Mouse (Mus musculus): ENCODE data around the gene Bach1.

DNA sequence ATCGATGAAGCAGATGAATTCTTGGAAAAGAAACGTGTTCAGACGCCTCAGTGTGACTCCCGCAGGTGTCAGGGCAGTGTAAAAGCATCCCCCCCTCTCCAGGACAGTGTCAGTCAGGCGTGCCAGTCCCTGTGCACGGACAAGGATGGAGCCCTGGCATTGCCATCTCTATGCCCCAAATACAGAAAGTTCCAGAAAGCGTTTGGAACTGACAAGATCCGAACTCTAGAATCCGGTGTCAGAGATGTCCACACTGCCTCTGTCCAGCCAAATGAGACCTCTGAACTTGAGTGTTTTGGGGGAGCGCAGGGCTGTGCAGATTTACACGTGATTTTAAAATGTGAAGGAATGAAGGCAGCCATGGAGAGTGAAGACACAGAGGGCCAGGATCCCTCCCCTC lies 20.3 kb downstream of the Bach1 start:
- TF ChIP-seq CTCF (conservative IDR thresholded peaks at IDR 0.05; ENCODE audit: low read length) = no peak
- TF ChIP-seq POU5F1 (IDR thresholded peaks at IDR 0.05; ENCODE audit: borderline replicate concordance, low read length) = no peak
- no peak for TF ChIP-seq NANOG (IDR thresholded peaks at IDR 0.05; ENCODE audit: borderline replicate concordance, low read length)

Measured in E14TG2a.4 (cell line).